Mouse (Mus musculus) bone marrow macrophage, adult 2 months (primary cell): Measurements from ENCODE around the gene Cfl2.

Experiments used
- CTCF ChIP-seq: IDR thresholded peaks from 2 replicates; pipeline ENCODE4 v1.5.1; 2012; ENCODE audit warnings: low read depth, mild to moderate bottlenecking, low read length, moderate library complexity
- POLR2A ChIP-seq: IDR thresholded peaks from 2 replicates; pipeline ENCODE4 v1.6.1; 2012; ENCODE audit warnings: mild to moderate bottlenecking, low read depth, low read length, borderline replicate concordance

DNA sequence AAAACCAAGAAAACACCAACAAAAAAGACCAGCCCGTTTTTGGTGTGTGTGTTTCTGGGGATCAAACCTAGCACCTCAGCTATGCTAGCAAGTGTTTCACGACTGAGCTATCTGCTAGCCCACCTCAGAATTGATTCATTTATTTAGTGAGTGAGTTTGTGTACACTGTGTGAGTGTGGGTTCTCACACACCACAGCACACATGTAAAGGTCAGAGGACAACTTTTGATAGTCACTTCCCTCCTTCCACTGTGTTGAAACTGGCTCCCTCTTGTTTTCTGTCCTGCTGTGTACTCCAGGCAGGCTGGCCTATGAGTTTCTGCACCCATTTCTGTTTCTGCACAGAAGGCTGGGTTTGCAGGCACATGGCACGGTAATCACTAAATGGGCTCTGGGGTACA, 47.7 kb upstream of the Cfl2 start:
- TF ChIP-seq CTCF (no peak), POLR2A (no peak)
